Mouse (Mus musculus) G1E (cell line): ENCODE results near the gene Hist1h2ab. TPM values are rescaled to one million over a fixed set of nuclear protein-coding genes. Genes with fewer than 3 reads are reported as not detected.

Experiments
- ATAC-seq: 2 replicates; pipeline ENCODE4 v1.8.0; 2016; ENCODE audit warnings: mild to moderate bottlenecking; ENCODE audit not compliant: insufficient number of reproducible peaks, poor library complexity, low FRiP score, severe bottlenecking; ENCODE audit errors: extremely low read depth
- DNase-seq: peaks from one replicate; pipeline ENCODE4 v3.0.0; 2012; ENCODE audit warnings: low spot score
- H3K27me3 ChIP-seq: 2 replicates; pipeline ENCODE4 v1.6.1; 2012; ENCODE audit warnings: mild to moderate bottlenecking, low read length, inconsistent platforms; ENCODE audit not compliant: insufficient read depth
- H3K36me3 ChIP-seq: replicated peaks from 2 replicates; pipeline ENCODE3; 2012; ENCODE audit warnings: mild to moderate bottlenecking, inconsistent platforms
- H3K4me1 ChIP-seq: 2 replicates; pipeline ENCODE4 v1.6.1; 2012; ENCODE audit warnings: low read depth, low read length, inconsistent platforms, mixed read lengths; ENCODE audit not compliant: insufficient read depth
- H3K4me3 ChIP-seq: 2 replicates; pipeline ENCODE4 v1.5.1; 2012; ENCODE audit warnings: low read depth, mild to moderate bottlenecking, inconsistent platforms, low read length, moderate library complexity, mixed read lengths
- H3K9me3 ChIP-seq: replicated peaks from 2 replicates; pipeline ENCODE4 v1.6.1; 2012; ENCODE audit warnings: inconsistent platforms
- CTCF ChIP-seq: IDR thresholded peaks from 2 replicates; pipeline ENCODE4 v1.5.1; 2012; ENCODE audit warnings: low read depth, low read length, inconsistent platforms, mixed read lengths
- GATA1 ChIP-seq: IDR thresholded peaks from 2 replicates; pipeline ENCODE4 v1.6.1; 2012; ENCODE audit warnings: borderline replicate concordance, low read length, inconsistent platforms, mixed read lengths
- GATA2 ChIP-seq: IDR thresholded peaks from 2 replicates; pipeline ENCODE4 v1.6.1; 2012; ENCODE audit warnings: low read depth, low read length, inconsistent platforms, borderline replicate concordance
- POLR2AphosphoS5 ChIP-seq: IDR thresholded peaks from 2 replicates; pipeline ENCODE4 v1.6.1; 2012; ENCODE audit warnings: low read depth, low read length, inconsistent platforms; ENCODE audit not compliant: insufficient replicate concordance
- TAL1 ChIP-seq: conservative IDR thresholded peaks from 2 replicates; pipeline ENCODE4 v1.6.1; 2012; ENCODE audit warnings: low read depth, low read length, inconsistent platforms, mixed read lengths
- polyA plus RNA-seq: library from polyadenylated mRNA; stranded (reverse); fragments of >175 nt; gene quantifications from 2 replicates; pipeline ENCODE4 v1.2.3, GENCODE M21; 2012
- total RNA-seq, 2 experiments: library from RNA; stranded (forward) in 1 of 2; stranded (reverse) in 1 of 2; fragments of 200-1000 nt in 1 of 2; fragments of >200 nt in 1 of 2; fragmentation: Nextera tagmentation in 1 of 2; gene quantifications; 2 replicates each; pipeline ENCODE4 v1.2.3; 2014 to 2017

Hist1h2ab gene
- total and polyA plus RNA-seq, 3 experiments: 24.2 to 1,062 (median 535) TPM

DNA sequence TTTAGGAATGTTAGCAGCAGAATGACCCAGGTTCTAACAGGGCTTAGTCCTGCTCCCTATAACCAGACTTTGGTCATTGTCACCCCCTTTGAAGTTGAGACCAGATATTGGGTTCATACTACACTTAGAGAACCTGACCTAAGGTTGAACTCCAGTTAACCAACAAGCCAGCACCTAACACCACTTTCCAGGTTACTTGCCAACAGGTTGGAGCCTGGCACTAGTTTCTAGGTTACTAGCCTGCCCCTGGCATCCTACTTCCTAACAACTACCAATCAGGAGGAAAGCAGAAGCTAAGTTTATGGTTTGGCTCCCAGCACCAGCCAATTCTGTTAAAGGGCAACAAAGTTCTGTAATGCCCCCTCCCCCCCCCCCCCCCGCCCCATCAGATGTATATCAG lies 25.7 kb upstream of the Hist1h2ab start:
- TF ChIP-seq GATA2 (no peak), TAL1 (no peak), POLR2AphosphoS5 (no peak), CTCF (no peak), GATA1 (no peak)
- no peak for DNase-seq
- Histone ChIP-seq H3K36me3 (no peaks in the 10 kb centered on the region), H3K4me3 (no peak overlapping the region), H3K4me1 (no peaks in the 10 kb centered on the region), H3K9me3 (no peaks in the 10 kb centered on the region), H3K27me3 (peaks cover 40% of the 10 kb centered on the region)
- ATAC-seq: no peak

DNA sequence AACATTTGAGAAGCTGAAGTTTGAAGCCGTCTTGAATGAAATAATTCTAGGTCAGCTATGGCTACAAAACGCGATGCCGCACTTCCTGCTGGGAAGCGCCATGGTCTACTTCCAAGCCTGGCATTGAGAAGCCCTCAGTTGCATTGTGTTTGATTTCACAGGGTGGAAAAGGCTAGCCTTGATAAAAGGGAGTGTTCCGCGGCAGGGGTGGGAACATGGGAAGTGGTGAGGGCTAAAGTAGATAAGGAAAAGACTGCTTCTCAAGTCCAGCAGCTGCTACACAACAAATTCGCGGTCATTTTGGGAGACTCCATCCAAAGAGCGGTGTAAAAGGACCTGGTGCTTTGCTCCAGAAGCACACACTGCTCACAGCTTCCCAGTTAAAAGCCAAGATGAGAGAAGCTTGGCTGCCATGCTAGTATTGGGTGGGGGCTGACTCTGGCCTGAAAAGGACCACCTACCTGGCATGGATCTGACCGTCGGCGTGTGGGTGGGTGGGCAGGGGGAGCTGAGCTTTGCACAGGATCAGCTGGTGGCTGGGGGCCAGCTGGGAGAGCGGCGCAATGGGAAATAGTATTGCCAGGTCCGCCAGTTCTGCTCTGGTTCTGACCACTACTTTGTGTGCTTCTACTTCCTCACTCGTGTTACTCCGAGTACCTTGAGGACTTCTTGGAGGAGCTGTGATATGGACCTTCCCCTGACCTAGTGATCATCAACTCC lies 22.3 kb upstream of the Hist1h2ab start:
- Histone ChIP-seq H3K27me3 (peaks cover 25% of the 10 kb centered on the region), H3K9me3 (no peaks in the 10 kb centered on the region), H3K36me3 (no peaks in the 10 kb centered on the region), H3K4me3 (no peak overlapping the region), H3K4me1 (no peaks in the 10 kb centered on the region)
- ATAC-seq: no peak
- TF ChIP-seq CTCF: no peak
- TF ChIP-seq GATA2: no peak
- TF ChIP-seq TAL1: no peak
- DNase-seq: no peak

DNA sequence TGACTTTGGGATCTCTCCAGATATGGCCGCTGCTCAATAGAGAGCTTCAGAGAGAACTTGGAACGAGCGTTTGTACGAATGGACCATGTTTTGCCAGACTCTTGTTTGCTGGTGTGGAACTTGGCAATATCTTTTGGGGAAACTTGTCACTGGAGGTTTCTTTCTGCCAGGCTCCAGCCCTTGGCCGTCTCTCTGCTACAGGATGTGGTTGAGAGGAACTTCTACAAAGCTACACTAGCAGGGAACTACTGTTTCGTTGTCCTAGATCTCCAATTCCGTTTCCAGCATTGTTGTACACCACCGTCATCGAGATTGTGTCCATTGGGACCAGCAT lies 21.8 kb upstream of the Hist1h2ab start:
- no peak for ATAC-seq
- Histone ChIP-seq H3K36me3 (no peaks in the 10 kb centered on the region), H3K4me3 (no peak overlapping the region), H3K4me1 (no peaks in the 10 kb centered on the region), H3K9me3 (no peaks in the 10 kb centered on the region), H3K27me3 (peaks cover 20% of the 10 kb centered on the region)
- TF ChIP-seq POLR2AphosphoS5: no peak
- no peak for TF ChIP-seq GATA1
- no peak for TF ChIP-seq CTCF
- TF ChIP-seq GATA2: no peak
- no peak for TF ChIP-seq TAL1
- DNase-seq: no peak

DNA sequence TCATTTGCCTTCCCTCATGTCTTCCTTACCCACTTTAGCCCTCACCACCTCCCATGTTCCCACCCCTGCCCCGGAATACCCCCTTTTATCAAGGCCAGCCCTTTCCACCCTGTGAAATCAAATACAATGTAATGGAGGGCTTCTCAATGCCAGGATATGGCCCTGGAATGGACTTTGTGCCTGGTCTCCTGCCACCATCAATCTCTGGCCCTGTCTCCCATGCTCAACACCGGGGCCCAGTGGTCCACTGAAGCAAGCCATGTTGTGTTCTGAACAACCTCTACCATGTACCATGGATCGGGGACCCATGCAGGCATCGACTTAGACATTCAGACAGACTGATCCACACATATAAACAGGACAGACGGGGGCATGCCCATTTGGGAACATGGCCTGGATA lies 21.2 kb upstream of the Hist1h2ab start:
- Histone ChIP-seq H3K27me3 (peaks cover 18% of the 10 kb centered on the region), H3K4me1 (peaks cover 3% of the 10 kb centered on the region; the same call in 1 of the 2 replicates), H3K9me3 (no peaks in the 10 kb centered on the region), H3K4me3 (no peak overlapping the region), H3K36me3 (no peaks in the 10 kb centered on the region)
- DNase-seq (no peak), ATAC-seq (no peak)
- no peak for TF ChIP-seq TAL1
- TF ChIP-seq GATA2: no peak
- TF ChIP-seq POLR2AphosphoS5: no peak
- TF ChIP-seq CTCF: no peak
- no peak for TF ChIP-seq GATA1

DNA sequence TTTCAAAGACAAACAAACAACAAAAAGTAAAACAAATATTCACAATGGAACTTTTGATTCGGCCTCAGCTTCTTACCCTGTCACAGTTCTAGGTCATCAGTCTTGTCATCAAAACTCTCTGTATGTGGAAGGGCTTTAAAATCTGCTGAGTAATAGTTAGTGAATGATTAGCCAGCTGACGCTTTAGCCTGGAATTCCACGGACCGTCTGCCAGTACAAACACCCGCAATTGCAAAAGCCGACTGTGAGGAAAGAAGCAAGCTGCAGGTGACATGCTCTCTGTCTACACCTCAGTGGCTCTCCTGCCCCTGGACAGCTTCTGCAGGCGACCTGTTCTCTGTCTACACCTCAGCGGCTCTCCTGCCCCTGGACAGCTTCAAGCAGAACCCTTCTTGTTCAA lies 20.4 kb upstream of the Hist1h2ab start:
- DNase-seq (no peak), ATAC-seq (no peak)
- Histone ChIP-seq H3K36me3 (no peaks in the 10 kb centered on the region), H3K27me3 (peaks cover 16% of the 10 kb centered on the region), H3K4me3 (no peak overlapping the region), H3K9me3 (no peaks in the 10 kb centered on the region), H3K4me1 (peaks cover 3% of the 10 kb centered on the region; the same call in 1 of the 2 replicates)
- TF ChIP-seq TAL1: no peak

DNA sequence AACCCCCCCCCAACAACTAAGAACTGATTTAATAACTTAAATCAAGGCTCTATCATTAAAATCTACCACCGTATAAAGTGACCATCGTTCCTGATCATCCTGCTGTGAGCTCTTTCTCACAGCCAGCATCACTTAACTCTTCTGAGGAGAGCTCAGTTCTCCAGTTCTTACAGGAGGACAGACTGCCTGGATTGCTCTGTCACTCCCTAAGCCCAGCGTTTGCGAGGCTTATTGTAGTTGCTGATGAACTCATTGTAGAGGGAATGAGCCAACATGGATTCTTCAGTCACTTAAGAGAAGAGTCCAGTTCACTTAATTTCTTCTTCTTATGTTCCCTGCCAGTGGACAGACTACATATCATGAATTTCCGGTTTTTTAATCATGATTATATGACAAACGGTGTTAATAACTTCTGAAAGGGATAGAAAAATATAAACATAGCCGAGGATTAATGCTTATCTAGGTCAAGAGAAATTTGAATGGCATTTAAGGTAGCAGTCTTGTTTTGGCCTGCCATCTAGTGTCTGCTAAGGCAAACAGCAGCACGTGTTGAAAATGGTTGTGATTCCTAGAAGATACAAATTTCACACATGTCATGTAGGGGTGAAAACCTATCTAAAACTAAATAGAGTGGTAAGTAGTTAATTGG lies 18.6 kb upstream of the Hist1h2ab start:
- no peak overlapping the region for H3K4me3 ChIP-seq
- no peaks in the 10 kb centered on the region for H3K36me3 ChIP-seq
- ATAC-seq: no peak
- TF ChIP-seq POLR2AphosphoS5: no peak
- no peak for TF ChIP-seq TAL1
- TF ChIP-seq GATA2: no peak
- peak; percentile 14; the same call in 1 of the 2 replicates for TF ChIP-seq CTCF
- no peak for TF ChIP-seq GATA1
- H3K9me3 ChIP-seq: no peaks in the 10 kb centered on the region
- DNase-seq: no peak
- H3K4me1 ChIP-seq: peaks cover 3% of the 10 kb centered on the region; the same call in 1 of the 2 replicates
- H3K27me3 ChIP-seq: peaks cover 11% of the 10 kb centered on the region

DNA sequence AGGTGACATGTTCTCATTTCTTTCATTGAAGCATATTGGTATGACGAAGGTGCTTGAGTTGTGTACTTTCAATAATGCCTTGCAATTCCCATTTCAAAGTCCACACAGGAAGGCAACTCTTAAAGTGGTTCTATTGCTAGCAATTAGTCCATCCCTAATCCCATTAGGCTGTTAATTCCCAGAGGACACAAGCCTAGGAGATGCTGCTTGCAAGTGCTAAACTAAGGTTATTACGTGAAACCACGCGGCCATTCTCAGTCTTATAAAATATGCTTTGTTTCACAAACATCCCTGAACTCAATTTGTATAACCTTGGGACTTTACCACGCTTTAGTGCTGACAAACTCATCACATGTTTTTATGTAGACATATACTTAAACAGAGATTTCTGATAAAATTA lies 13.8 kb upstream of the Hist1h2ab start:
- Histone ChIP-seq H3K27me3 (no peaks in the 10 kb centered on the region), H3K4me1 (peaks cover 14% of the 10 kb centered on the region), H3K36me3 (no peaks in the 10 kb centered on the region), H3K4me3 (no peak overlapping the region), H3K9me3 (no peaks in the 10 kb centered on the region)
- DNase-seq (no peak), ATAC-seq (no peak)
- TF ChIP-seq TAL1 (no peak), POLR2AphosphoS5 (no peak), CTCF (no peak), GATA2 (no peak), GATA1 (no peak)
